In the genomic region with DNA sequence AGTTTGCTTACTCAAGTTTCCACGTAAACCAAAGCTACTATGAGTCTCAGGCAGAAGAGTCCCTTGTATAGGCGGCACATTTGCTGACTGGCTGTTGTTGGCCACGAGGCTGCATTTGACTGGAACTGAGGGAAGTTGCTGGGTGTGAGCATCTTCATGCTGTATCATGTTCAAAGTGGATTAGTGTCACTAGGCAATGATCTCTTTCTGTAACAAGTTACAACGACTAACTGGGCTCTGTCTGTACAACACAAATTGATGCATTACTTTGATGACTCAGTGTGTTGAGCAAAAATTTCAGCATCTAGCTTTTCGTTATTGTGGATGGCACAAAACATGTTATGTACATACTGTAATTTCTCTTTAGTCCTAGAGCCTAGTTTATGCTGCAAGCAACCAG, we compare ENCODE assay signal across 19 mouse cellular contexts.
"Had no signal": no experiment of that assay in that cellular context is flagged by ENCODE, and none has a peak within 500 bp of the region (broad histone marks: within the 10 kb centered on the region; RNA-seq: fewer than 3 reads in every experiment).

No protein-coding gene starts in this region.

- H3K4me1 ChIP-seq: liver, embryonic 15.5 days; midbrain, embryonic 10.5 days; midbrain, embryonic 12.5 days; neural tube, embryonic 13.5 days; neural tube, embryonic 15.5 days had no signal

- H3K9ac ChIP-seq: liver, embryonic 13.5 days; liver, embryonic 15.5 days; lung, embryonic 14.5 days; midbrain, embryonic 12.5 days; neural tube, embryonic 13.5 days; neural tube, embryonic 15.5 days had no signal

- H3K27me3 ChIP-seq: liver, embryonic 13.5 days; liver, embryonic 15.5 days; midbrain, embryonic 12.5 days; neural tube, embryonic 13.5 days; neural tube, embryonic 15.5 days had no signal

- DNase-seq: liver, embryonic 13.5 days; lung, adult 18-20 months; lung, embryonic 14.5 days; lung, postnatal 10 days; lung, postnatal 4 days; midbrain, embryonic 14.5 days; right cerebral cortex, postnatal 25 days; right cerebral cortex, postnatal 4 days; spleen, adult 18-20 months; thymus, adult 18-20 months; thymus, postnatal 14 days; thymus, postnatal 36 days had no signal

- H3K4me3 ChIP-seq: liver, embryonic 13.5 days; liver, embryonic 15.5 days; midbrain, embryonic 10.5 days; midbrain, embryonic 12.5 days; myocyte; neural tube, embryonic 13.5 days; neural tube, embryonic 15.5 days had no signal

- H3K9me3 ChIP-seq: liver, embryonic 13.5 days; liver, embryonic 15.5 days; midbrain, embryonic 10.5 days; midbrain, embryonic 12.5 days; neural tube, embryonic 13.5 days; neural tube, embryonic 15.5 days had no signal

- H3K27ac ChIP-seq: liver, embryonic 13.5 days; liver, embryonic 15.5 days; midbrain, embryonic 10.5 days; midbrain, embryonic 12.5 days; neural tube, embryonic 13.5 days; neural tube, embryonic 15.5 days had no signal

- H3K36me3 ChIP-seq: liver, embryonic 13.5 days; liver, embryonic 15.5 days; midbrain, embryonic 10.5 days; midbrain, embryonic 12.5 days; neural tube, embryonic 13.5 days; neural tube, embryonic 15.5 days had no signal

- H3K4me2 ChIP-seq: liver, embryonic 13.5 days; liver, embryonic 15.5 days; lung, embryonic 14.5 days; midbrain, embryonic 12.5 days; neural tube, embryonic 13.5 days; neural tube, embryonic 15.5 days had no signal

- ATAC-seq: midbrain, embryonic 16.5 days had no signal
